Mouse (Mus musculus) kidney, embryonic 15.5 days (tissue): Measurements from ENCODE around the gene 1700019D03Rik. TPM values are rescaled to one million over a fixed set of nuclear protein-coding genes. Genes with fewer than 3 reads are reported as not detected.

ENCODE experiments used
- polyA plus RNA-seq: library from polyadenylated mRNA; unstranded; fragments of >200 nt; fragmentation: Nextera tagmentation; extraction: Ambion mirVana; gene quantifications from 2 replicates; pipeline ENCODE4 v1.2.1, GENCODE M21; 2015

Gene 1700019D03Rik
- polyA plus RNA-seq, 1 experiment from 2014 or later: 8.5 TPM

Other genes with a start within 250 kb of the 1700019D03Rik start
- gene Inpp1, start 202.5 kb downstream of the 1700019D03Rik start, polyA plus RNA-seq: 17.4 and 20.1 TPM in 2 replicates
- 22.2 TPM in 2 replicates for gene Hibch, start 175.2 kb downstream of the 1700019D03Rik start, polyA plus RNA-seq
- 0.38 and 0.72 TPM in 2 replicates for gene Mstn, start 41.5 kb upstream of the 1700019D03Rik start, polyA plus RNA-seq
- gene 1700019A02Rik, start 167.5 kb upstream of the 1700019D03Rik start, polyA plus RNA-seq: not detected in 2 replicates